Mouse (Mus musculus) yolk sac, embryonic 10.5 days (tissue): ENCODE measurements around the gene Hcfc2.
A peak's percentile ranks its signal among the peaks of the same experiment; 100 is the strongest.

ENCODE experiments used
- DNase-seq: peaks from one replicate; pipeline ENCODE4 v3.0.0-alpha.2; 2017; ENCODE audit warnings: low spot score

The Hcfc2 gene

DNA sequence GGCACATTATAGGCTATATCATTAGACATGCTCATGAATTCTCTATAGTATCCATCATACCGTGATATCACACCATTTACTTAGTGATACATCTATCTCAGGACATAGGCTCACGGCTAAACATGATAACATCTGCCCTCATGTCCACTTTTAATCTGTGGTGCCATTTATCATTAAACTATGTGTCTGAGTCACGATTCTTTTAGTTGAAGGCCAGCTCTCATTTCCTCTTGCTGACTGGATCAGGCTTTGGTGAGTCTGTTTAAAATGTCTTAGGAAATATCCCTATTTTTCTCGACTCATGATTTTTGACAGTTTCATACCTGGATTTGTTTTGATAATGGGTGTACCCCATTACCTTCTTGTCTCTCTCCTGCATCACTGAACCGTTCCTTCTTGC lies at the start of gene Hcfc2:
TSS of gene Hcfc2 (plus strand) at position 205 of the 400 bp plus-strand sequence.
- no peak for DNase-seq

DNA sequence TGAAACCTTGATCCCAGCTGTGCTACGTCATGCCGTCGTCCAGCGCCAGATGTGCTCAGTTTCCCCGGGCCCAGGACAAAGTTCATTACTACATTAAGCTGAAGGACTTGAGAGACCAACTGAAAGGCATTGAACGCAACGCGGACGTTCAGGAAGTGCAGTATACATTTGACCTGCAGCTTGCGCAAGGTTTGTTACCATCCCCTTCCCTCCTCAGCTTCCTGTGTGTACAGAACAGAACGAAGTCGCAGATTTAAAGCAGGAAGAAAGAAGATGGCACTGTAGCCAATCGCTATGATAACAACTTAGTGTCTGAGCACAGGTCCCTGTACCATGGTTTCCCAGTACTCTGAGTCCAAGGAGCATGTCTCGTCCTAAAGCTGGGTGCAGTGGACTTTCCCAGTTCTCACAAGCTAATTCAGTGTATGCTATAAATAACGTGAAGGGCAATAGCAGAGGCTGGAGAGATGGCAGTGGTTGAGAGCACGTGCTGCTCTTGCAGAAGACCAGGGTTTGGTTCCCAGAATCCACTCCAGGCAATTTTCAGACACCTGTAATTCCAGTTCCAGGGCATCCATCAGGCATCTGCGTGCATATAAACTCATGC lies 48.7 kb upstream of the Hcfc2 start:
- DNase-seq: no peak

DNA sequence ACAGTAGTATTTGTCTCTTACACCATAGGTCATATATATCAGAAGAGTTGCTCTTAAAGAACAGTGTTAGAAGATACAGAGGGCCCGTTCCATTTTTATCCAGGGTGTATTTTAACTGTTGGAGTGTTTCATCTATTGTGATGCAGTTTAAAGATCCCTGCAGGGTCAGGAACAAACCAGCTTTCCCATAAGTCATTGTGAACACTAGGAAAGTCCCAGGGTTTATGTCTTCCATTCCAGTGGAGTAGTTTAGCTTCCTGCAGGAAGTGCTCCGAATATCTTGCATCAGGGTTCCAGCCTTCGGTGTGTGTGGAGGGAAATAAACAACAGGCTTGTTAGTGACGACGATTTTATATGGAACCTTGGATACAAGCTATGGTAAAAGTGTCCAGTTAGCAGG lies 44.7 kb upstream of the Hcfc2 start:
- DNase-seq: no peak

DNA sequence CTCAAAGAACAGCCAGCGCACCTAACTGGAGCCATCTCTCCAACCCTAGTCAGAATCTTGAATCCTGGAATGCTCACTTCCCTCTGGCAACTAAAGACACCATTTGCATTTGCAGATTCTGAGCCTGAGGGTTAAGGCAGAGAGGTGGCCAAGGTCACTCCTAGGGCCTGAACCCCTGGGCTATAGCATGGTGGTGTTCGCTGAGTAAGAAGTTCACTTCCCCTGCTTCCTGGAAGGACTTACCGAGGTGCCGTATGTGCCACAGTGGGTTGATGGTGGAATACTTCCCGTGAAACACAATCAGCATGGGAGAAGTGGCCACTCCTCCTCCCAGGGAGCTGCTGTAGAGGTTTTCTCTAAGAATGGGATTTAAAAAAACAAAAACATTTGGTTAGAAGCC lies 43.3 kb upstream of the Hcfc2 start:
- DNase-seq: no peak

GRCm38 (mm10) chr10:82654581-82654980 lies 41.4 kb upstream of the Hcfc2 start:
- no peak for DNase-seq

- DNase-seq: no peak
These were observed 34.1 kb upstream of the Hcfc2 start for GRCm38 (mm10) chr10:82661820-82662219.

DNA sequence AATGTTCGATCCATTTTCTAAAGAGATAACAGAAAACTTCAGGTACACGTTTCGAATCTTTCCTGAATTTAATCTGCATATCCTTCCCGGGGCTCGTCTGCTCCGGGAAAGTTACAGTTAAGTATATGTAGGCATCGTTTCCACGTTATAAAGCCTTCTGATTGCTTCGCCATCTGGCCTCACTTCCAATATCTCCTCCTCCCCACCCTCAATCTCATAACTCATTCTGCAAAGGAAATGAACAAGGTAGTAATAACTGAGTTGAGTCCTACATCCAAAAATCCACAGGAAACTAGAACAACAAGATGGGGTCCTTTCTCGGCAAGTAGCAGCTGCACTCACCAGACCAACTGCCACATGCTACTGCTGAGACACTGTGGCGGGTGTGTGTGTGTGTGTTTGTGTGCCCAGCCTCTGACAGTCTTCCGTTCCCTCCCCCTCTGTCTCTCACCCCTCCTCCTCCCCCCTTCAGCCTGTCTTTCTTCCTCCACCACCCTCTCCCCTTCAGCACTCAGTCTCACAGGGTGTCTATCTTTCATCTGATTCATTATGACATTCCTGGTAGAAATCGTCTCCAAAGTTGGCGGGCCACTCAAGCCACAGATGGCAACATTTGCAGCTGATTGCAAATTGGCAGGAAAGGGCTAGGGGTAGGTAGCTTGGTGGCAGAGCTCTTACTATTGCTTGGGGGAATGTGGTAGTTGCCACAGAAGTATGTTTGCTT lies 33.5 kb upstream of the Hcfc2 start:
- no peak for DNase-seq

- no peak for DNase-seq
These were observed 32.7 kb upstream of the Hcfc2 start for GRCm38 (mm10) chr10:82663289-82663688.

DNA sequence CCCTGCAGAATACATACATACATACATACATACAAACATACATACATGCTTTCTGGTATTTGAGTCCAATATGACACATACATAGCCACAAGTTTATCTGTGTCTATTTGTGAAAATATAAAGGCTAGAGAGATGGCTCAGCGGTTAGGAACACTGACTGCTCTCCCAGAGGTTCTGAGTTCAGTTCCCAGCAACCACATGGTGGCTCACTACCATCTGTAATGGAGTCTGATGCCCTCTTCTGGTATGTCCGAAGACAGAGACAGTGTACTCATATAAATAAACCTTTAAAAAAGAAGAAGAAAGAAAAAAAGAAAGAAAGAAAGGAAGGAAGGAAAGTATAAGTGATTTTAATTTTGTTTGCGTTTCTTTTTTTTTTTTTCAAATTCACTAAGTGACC lies 30.0 kb upstream of the Hcfc2 start:
- no peak for DNase-seq

DNA sequence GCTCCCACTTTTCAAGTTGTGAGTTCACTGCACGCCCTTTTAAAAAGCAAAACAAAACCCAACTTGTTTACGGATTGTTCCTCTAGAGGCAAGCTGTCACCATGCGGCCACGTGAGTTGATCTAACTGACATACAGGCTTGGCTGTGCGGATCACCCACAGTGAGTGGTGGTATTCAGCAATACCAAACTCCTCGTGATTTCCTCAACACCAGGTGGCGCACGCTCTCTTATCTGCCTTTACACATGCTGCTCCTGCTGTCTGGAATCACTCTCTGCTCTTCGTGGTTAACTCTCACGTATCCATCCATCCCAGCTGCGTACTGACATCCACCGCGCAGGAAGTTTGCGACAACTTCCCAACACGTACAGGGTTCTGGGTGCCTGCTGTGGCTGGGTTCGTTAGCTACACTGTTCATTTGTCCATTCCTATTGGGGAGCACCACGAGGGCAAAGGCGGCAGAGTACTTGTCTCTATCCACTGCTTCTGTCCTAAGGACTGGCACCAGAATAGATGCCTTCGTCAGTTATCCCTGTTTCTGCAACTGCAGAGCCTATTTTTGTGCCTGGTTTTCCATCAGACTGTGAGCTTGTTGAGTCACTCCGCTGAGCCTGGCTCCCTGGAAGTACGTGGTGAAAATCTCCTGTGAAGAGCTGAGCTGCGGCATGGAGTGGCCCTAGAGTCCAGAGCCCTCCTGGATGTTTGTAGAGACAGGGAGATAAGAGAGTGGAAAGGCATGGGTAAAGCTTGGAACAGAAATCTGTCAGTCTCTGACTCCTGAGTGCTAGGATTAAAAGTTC lies 29.3 kb upstream of the Hcfc2 start:
- peak; percentile 70 for DNase-seq

DNA sequence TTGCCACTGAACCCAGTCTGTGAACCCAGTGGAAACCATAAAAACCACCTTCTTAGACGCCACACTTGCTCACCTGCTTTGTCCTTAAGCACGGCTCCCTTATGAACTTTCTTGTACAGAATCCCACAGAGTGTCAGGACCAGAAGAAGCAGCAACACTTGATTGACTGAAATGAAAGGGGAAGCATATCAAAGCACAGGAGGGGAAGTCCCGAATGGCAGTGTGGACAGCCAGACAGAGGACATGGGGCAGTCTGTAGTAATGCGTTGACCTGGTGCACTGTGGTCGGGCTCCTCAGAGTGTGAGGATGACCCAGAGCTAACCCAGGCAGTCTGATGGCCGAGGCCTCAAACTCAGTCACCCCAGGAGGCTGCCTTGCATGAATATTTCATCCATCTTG lies 25.8 kb upstream of the Hcfc2 start:
- DNase-seq: no peak

GRCm38 (mm10) chr10:82676949-82677348 lies 19.0 kb upstream of the Hcfc2 start:
- DNase-seq: no peak

GRCm38 (mm10) chr10:82680769-82681168 lies 15.2 kb upstream of the Hcfc2 start:
- DNase-seq: no peak

DNA sequence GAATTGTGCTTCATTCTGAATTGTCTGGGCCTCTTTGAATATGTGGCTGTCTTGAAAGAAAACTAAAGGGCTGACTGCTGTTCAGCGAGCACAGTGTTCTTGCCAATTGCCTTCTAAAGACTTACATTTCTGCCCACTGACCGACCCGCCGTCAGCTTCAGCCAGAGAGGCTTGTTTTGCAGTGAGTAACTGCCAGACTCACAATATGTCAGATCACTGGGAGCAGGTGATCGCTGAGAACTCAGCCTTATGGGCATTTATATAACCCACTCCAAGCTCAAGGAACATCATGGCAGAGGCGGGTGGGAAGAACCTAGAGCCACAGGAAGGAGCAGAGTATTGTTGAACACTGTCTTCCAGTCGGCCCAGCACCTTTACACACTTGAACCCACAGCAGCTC lies 14.3 kb upstream of the Hcfc2 start:
- no peak for DNase-seq

DNA sequence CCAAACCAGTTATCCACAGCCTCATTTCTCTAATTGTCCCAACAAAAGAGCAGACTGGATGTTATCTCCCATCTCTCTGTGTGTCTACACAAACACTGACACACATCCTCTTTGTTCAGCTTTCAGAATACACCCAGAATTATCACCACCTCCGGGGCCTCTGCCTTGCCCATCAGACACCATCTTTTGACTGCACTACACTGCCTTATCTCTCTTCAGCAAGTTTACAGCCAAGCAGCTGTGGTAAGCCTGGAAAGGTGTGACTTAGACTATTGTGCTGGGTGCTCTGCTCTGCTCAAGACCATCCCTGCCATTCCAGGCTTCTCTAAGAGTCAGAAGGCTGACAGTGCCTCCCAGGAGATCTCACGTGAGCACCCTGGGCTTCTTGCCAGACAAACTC lies 10.5 kb upstream of the Hcfc2 start:
- no peak for DNase-seq

- no peak for DNase-seq
These were observed 6.2 kb upstream of the Hcfc2 start for GRCm38 (mm10) chr10:82689681-82690211.

- peak; percentile 52 for DNase-seq
These were observed 5.5 kb upstream of the Hcfc2 start, which contains the start of gene Glt8d2 for GRCm38 (mm10) chr10:82690494-82690893. Gene Glt8d2, minus strand, starts transcription at chr10:82690650.

DNA sequence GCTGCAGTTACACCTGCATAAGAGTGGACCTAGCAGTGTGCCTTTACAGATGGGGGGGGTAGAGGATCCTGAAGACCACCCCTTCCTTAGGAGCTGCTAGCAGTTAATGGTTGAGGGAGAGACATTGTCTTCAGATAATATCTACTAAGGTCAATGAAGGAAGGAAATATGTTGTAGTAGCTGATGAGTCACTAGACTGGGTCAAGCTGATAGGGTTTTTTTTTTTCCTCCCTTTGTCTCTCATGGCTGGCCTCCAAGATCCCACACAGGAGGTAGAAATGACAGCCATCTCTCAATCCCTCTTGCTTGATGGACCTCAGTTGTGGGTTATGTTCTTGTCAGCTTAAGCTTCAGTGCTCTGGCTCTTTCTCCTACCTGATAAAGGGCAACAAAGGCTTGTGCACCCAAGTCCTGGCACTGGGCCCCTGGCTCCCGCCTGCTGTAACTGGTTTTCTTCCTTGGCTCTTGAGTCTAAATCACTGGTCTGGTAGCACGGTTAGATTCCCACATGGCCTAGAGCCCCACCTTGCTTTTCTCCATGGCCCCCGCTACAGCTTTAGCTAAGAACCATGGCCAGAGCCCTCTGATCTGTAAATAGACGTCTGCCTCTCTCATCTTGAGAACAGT lies 606 bp downstream of the Hcfc2 start:
- DNase-seq: no peak

DNA sequence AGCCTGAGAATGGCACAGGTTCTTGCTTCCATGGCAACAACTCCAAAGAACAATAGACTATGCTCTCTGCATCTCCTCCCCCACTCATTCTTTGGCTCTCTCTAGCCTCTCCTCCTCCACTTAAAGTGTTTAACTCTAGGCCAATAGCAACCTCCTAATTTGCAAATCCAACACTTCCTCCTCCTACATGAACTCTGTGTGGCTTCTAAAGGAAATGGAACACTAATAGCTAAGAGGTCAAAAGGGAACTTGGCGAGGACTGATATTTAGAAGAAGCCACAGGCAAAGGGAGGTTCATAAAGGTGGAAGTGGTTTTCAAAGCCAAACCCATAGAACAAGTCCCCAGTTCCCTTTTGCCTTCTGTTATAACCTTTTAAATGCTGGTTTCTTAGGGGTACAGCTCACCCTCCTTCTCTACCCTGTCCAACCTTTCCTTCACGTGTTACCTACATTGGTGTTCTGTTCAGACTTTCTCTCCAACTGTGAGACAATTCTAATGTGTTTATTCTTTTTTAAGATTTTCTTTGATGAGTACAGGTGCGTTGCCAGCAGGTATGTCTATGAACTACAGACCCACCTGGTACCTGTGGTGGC lies 1.4 kb downstream of the Hcfc2 start:
- DNase-seq: no peak

GRCm38 (mm10) chr10:82698712-82699261 lies 2.8 kb downstream of the Hcfc2 start:
- peak; percentile 88 for DNase-seq

GRCm38 (mm10) chr10:82699296-82699941 lies 3.5 kb downstream of the Hcfc2 start:
- no peak for DNase-seq
